Mouse (Mus musculus) stomach, embryonic 16.5 days (tissue): ENCODE measurements around the gene Sema5a. TPM values are rescaled to one million over a fixed set of nuclear protein-coding genes. Genes with fewer than 3 reads are reported as not detected.

Experiments used
- ATAC-seq: fragments of 200-750 bp; cut with Nextera tagmentation; 2 replicates; pipeline ENCODE4 v1.8.0; 2017; ENCODE audit warnings: moderate number of reproducible peaks, moderate TSS enrichment; ENCODE audit not compliant: insufficient read depth, low FRiP score
- H3K27ac ChIP-seq: fragments of 300-500 bp; sonication (generic); 2 replicates; pipeline ENCODE4 v1.5.1; 2014; ENCODE audit warnings: low read length
- H3K27me3 ChIP-seq: fragments of 300-500 bp; sonication (generic); 2 replicates; pipeline ENCODE4 v1.6.1; 2014; ENCODE audit warnings: low read length, control low read depth, mixed read lengths; ENCODE audit not compliant: control insufficient read depth, insufficient read depth
- H3K36me3 ChIP-seq: fragments of 300-500 bp; sonication (generic); 2 replicates; pipeline ENCODE4 v1.6.1; 2014; ENCODE audit warnings: low read length; ENCODE audit not compliant: control insufficient read depth, insufficient read depth
- H3K4me1 ChIP-seq: fragments of 300-500 bp; sonication (generic); 2 replicates; pipeline ENCODE4 v1.6.1; 2014; ENCODE audit warnings: low read length, control low read depth, mixed read lengths; ENCODE audit not compliant: control insufficient read depth, insufficient read depth
- H3K4me2 ChIP-seq: fragments of 300-500 bp; sonication (generic); 2 replicates; pipeline ENCODE4 v1.6.1; 2014; ENCODE audit warnings: low read depth, low read length, mixed read lengths
- H3K4me3 ChIP-seq: fragments of 300-500 bp; sonication (generic); replicated peaks from 2 replicates; pipeline ENCODE4 v1.5.1; 2014; ENCODE audit warnings: mild to moderate bottlenecking, low read length
- H3K9ac ChIP-seq: fragments of 300-500 bp; sonication (generic); 2 replicates; pipeline ENCODE4 v1.6.1; 2014; ENCODE audit warnings: low read length
- H3K9me3 ChIP-seq: fragments of 300-500 bp; sonication (generic); replicated peaks from 2 replicates; pipeline ENCODE4 v1.6.1; 2016; ENCODE audit warnings: low read length, control low read depth; ENCODE audit not compliant: control insufficient read depth
- WGBS: fragments of 180-500 bp; shearing (Covaris S2); extraction: QIAGEN DNeasy Blood & Tissue Kit; methylation state at CpG from one replicate; pipeline ENCODE4 v1.1.7; 2014; 5-methylcytosine and 5-hydroxymethylcytosine counted together
- polyA plus RNA-seq: library from polyadenylated mRNA; unstranded; fragments of >200 nt; fragmentation: Nextera tagmentation; extraction: Ambion mirVana; gene quantifications from 2 replicates; pipeline ENCODE4 v1.2.1, GENCODE M21; 2015

Gene Sema5a
- polyA plus RNA-seq, 1 experiment from 2014 or later: 18.4 TPM

DNA sequence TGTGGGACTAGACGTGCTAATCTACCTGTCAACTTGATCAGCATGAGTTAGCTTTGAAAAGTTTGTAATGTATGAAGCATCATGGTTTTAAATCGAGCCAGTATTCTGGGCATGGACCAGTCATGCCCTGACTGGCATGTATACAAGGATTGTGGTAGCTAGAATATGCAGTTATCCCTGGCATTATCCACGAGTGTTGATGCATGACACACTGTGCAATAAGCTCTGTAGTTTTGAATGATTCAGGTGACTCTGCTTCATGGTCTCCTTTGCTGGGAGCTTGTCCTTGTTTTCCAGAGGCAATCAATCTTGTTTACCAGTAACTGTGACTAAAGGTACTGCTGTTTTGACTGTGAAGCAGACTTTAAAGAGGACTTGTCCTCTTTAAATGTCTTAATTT lies 293.5 kb downstream of the Sema5a start:
- ATAC-seq: no peak
- WGBS: 69% methylated on average over 3 of the region's 3 CpGs
- Histone ChIP-seq H3K27ac (no peak overlapping the region), H3K4me1 (peaks cover 2% of the 10 kb centered on the region; the same call in 1 of the 2 replicates), H3K4me3 (no peak overlapping the region), H3K9ac (no peak overlapping the region), H3K27me3 (no peaks in the 10 kb centered on the region), H3K36me3 (no peaks in the 10 kb centered on the region), H3K9me3 (no peaks in the 10 kb centered on the region), H3K4me2 (no peak overlapping the region)

DNA sequence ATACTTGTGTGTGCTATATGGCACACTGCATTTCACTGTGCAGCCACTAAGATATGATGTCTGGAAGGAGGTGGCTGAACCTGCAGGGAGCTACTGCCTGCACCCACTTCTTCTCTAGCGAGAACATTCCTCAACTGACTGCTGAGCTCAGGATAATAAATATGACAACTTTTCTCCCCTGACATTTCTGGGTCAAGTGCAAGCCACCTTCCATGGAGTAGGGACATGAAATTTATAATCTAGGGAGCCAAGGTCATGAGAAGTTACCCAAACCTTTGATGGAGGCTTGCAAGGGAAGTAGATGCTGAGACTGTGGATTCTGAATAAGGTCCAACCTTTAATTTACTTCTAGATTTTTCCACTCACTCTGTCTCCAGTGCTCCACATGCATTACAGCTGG lies 298.1 kb downstream of the Sema5a start:
- 55% methylated on average over 1 of the region's 1 CpGs for WGBS
- no peaks in the 10 kb centered on the region for H3K27me3 ChIP-seq
- no peak overlapping the region for H3K27ac ChIP-seq
- no peak overlapping the region for H3K4me2 ChIP-seq
- ATAC-seq: no peak
- no peaks in the 10 kb centered on the region for H3K4me1 ChIP-seq
- H3K9me3 ChIP-seq: no peaks in the 10 kb centered on the region
- H3K4me3 ChIP-seq: no peak overlapping the region
- no peak overlapping the region for H3K9ac ChIP-seq
- H3K36me3 ChIP-seq: no peaks in the 10 kb centered on the region

- Histone ChIP-seq H3K9ac (no peak overlapping the region), H3K4me3 (no peak overlapping the region), H3K4me1 (no peaks in the 10 kb centered on the region), H3K36me3 (no peaks in the 10 kb centered on the region), H3K27ac (no peak overlapping the region), H3K9me3 (no peaks in the 10 kb centered on the region), H3K27me3 (no peaks in the 10 kb centered on the region), H3K4me2 (no peak overlapping the region)
- ATAC-seq: no peak
- 86% methylated on average over 3 of the region's 3 CpGs for WGBS
Observed at GRCm38 (mm10) chr15:32543181-32543580, 298.6 kb downstream of the Sema5a start.

- Histone ChIP-seq H3K27me3 (no peaks in the 10 kb centered on the region), H3K4me1 (no peaks in the 10 kb centered on the region), H3K36me3 (no peaks in the 10 kb centered on the region), H3K4me3 (no peak overlapping the region), H3K9me3 (no peaks in the 10 kb centered on the region), H3K4me2 (no peak overlapping the region), H3K27ac (no peak overlapping the region), H3K9ac (no peak overlapping the region)
- 68% methylated on average over 3 of the region's 3 CpGs for WGBS
- ATAC-seq: no peak
Observed at GRCm38 (mm10) chr15:32545455-32545854, 300.8 kb downstream of the Sema5a start.

DNA sequence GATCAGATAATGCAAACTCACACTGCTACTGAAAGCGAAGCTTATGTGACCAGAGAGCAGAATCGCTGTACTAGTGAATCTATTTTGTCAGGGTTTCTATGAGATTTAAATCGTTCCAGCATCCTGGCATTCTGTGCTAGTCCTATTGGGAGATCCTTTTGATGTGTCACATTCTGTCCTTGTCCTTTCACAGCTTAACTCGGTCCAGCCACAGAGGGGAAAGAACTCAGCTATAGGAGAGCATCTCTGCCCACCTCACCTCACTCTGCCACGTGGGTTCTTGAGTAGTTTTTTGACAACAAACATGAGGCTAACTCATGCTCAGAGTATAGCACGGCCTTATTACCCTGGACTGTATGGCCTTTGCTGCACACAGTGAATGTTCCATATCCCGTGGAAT lies 302.1 kb downstream of the Sema5a start:
- no peak for ATAC-seq
- no peak overlapping the region for H3K9ac ChIP-seq
- no peak overlapping the region for H3K27ac ChIP-seq
- H3K9me3 ChIP-seq: no peaks in the 10 kb centered on the region
- no peaks in the 10 kb centered on the region for H3K27me3 ChIP-seq
- WGBS: 83% methylated on average over 7 of the region's 7 CpGs
- H3K4me2 ChIP-seq: no peak overlapping the region
- no peaks in the 10 kb centered on the region for H3K36me3 ChIP-seq
- no peaks in the 10 kb centered on the region for H3K4me1 ChIP-seq
- no peak overlapping the region for H3K4me3 ChIP-seq

GRCm38 (mm10) chr15:32558925-32559324 lies 314.3 kb downstream of the Sema5a start:
- Histone ChIP-seq H3K4me1 (no peaks in the 10 kb centered on the region), H3K36me3 (no peaks in the 10 kb centered on the region), H3K4me2 (no peak overlapping the region), H3K27ac (no peak overlapping the region), H3K9me3 (no peaks in the 10 kb centered on the region), H3K9ac (no peak overlapping the region), H3K27me3 (no peaks in the 10 kb centered on the region), H3K4me3 (no peak overlapping the region)
- no peak for ATAC-seq
- WGBS: 82% methylated on average over 2 of the region's 2 CpGs

DNA sequence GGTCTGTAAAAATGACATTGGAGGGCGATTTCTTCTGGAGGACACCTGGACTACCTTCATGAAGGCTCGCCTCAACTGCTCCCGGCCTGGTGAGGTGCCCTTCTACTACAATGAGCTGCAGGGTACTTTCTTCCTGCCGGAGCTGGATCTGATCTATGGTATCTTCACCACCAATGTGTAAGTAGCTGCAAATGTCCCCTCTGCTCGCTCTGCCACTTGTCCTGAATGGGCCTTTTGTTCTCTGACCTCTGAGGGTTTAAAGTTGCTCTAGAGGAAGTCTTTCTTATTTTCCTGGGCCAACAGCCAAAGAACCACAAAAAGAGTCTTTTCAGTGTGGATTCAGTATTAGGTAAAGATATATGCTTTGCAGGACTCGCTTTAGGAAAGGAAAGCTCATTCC lies 318.0 kb downstream of the Sema5a start:
- Histone ChIP-seq H3K4me1 (no peaks in the 10 kb centered on the region), H3K27ac (no peak overlapping the region)
- 68% methylated on average over 6 of the region's 6 CpGs for WGBS

GRCm38 (mm10) chr15:32568181-32568857 lies 323.7 kb downstream of the Sema5a start:
- Histone ChIP-seq H3K4me1 (no peaks in the 10 kb centered on the region), H3K27ac (no peak overlapping the region), H3K27me3 (no peaks in the 10 kb centered on the region), H3K4me2 (no peak overlapping the region), H3K4me3 (no peak overlapping the region), H3K9ac (no peak overlapping the region), H3K36me3 (no peaks in the 10 kb centered on the region), H3K9me3 (no peaks in the 10 kb centered on the region)
- no peak for ATAC-seq
- 85% methylated on average over 3 of the region's 3 CpGs for WGBS

More for the DNA sequence above, 318.0 kb downstream of the Sema5a start:
- Histone ChIP-seq H3K9me3 (no peaks in the 10 kb centered on the region), H3K4me2 (no peak overlapping the region), H3K9ac (no peak overlapping the region), H3K36me3 (no peaks in the 10 kb centered on the region), H3K4me3 (no peak overlapping the region), H3K27me3 (no peaks in the 10 kb centered on the region)
- ATAC-seq: no peak

DNA sequence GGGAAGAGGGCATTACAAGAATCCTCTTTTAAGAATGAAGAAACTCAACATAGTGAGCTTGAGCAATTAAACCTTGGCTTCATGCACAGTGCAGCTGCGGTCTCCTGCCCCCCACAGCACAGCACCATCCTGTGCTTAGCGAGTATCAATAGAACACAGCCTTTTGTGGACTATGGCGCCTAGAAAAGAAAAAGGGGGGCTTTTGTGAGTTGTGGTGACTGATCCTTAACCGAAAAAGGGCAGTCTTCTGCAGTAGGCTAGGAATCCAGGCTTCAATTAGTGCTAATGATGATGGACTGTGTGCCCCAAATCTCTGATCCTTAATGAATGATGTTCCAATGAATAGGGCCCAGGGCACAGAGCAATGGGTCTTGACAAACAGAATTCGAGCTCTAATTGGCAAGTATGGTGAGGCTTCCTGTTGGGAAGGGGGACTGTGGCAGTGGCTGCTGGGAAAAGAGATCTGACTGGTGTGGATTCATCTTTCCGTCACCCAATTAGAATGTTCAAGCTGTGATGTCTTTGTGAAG lies 324.3 kb downstream of the Sema5a start:
- Histone ChIP-seq H3K4me1 (no peaks in the 10 kb centered on the region), H3K9ac (no peak overlapping the region), H3K27me3 (no peaks in the 10 kb centered on the region), H3K4me3 (no peak overlapping the region), H3K36me3 (no peaks in the 10 kb centered on the region), H3K4me2 (no peak overlapping the region), H3K27ac (no peak overlapping the region), H3K9me3 (no peaks in the 10 kb centered on the region)
- WGBS: 75% methylated on average over 6 of the region's 6 CpGs
- ATAC-seq: no peak
